Mouse (Mus musculus) R1 (cell line): ENCODE results near the gene Cbl.
A peak's percentile ranks its signal among the peaks of the same experiment; 100 is the strongest.
"Not testable (repeated sequence)": the region's sequence is repeated elsewhere in the genome, so short reads cannot be mapped to it uniquely, and the experiment has no call there.

Experiments
- DNase-seq: peaks from one replicate; pipeline ENCODE4 v3.0.0-alpha.2; 2018; ENCODE audit warnings: low read depth, low spot score

The Cbl gene

GRCm38 (mm10) chr9:44130581-44131275 is 103.1 kb downstream of the Cbl start:
- DNase-seq: peak; percentile 83

- DNase-seq: peak; percentile 88
Observed at GRCm38 (mm10) chr9:44130034-44130433, 103.8 kb downstream of the Cbl start.

GRCm38 (mm10) chr9:44129633-44130032 is 104.2 kb downstream of the Cbl start:
- peak; percentile 59 for DNase-seq

- DNase-seq: peak; percentile 92
Observed at GRCm38 (mm10) chr9:44127351-44127801, 106.5 kb downstream of the Cbl start.

- DNase-seq: no peak
Observed at GRCm38 (mm10) chr9:44126746-44127145, 107.1 kb downstream of the Cbl start.

GRCm38 (mm10) chr9:44125546-44126428 is 108.1 kb downstream of the Cbl start:
- DNase-seq: peak; percentile 93

GRCm38 (mm10) chr9:44125026-44125425 is 108.8 kb downstream of the Cbl start:
- no peak for DNase-seq

GRCm38 (mm10) chr9:44124317-44124716 is 109.5 kb downstream of the Cbl start:
- peak; percentile 83 for DNase-seq

GRCm38 (mm10) chr9:44119948-44120465 is 113.8 kb downstream of the Cbl start:
- no peak for DNase-seq

- peak; percentile 64 for DNase-seq
Observed at GRCm38 (mm10) chr9:44119011-44119410, 114.8 kb downstream of the Cbl start.

- DNase-seq: peak; percentile 66
Observed at GRCm38 (mm10) chr9:44116182-44116581, 117.7 kb downstream of the Cbl start.

- DNase-seq: no peak
Observed at GRCm38 (mm10) chr9:44115599-44115998, 118.2 kb downstream of the Cbl start.

GRCm38 (mm10) chr9:44114453-44114852 is 119.4 kb downstream of the Cbl start:
- DNase-seq: no peak

- peak; percentile 99 for DNase-seq
Observed at GRCm38 (mm10) chr9:44113105-44113789, 120.6 kb downstream of the Cbl start, which contains the start of the genes Gm49380 and Rnf26. Gm49380 (minus strand) TSS chr9:44113500. Rnf26 (minus strand) TSS chr9:44113517.

- DNase-seq: not testable (repeated sequence)
Observed at GRCm38 (mm10) chr9:44111909-44112308, 121.9 kb downstream of the Cbl start.

GRCm38 (mm10) chr9:44109360-44110095 is 124.3 kb downstream of the Cbl start:
- peak; percentile 78 for DNase-seq

GRCm38 (mm10) chr9:44108269-44109055 is 125.4 kb downstream of the Cbl start:
- no peak for DNase-seq

GRCm38 (mm10) chr9:44107557-44108179 is 126.2 kb downstream of the Cbl start:
- peak; percentile 70 for DNase-seq

GRCm38 (mm10) chr9:44107110-44107509 is 126.7 kb downstream of the Cbl start, which contains the start of gene C1qtnf5:
C1qtnf5 (plus strand) TSS chr9:44107245.
- DNase-seq: no peak

GRCm38 (mm10) chr9:44106596-44106995 is 127.3 kb downstream of the Cbl start:
- no peak for DNase-seq
